9 mouse cellular contexts compared by ENCODE assay signal in the genomic region with DNA sequence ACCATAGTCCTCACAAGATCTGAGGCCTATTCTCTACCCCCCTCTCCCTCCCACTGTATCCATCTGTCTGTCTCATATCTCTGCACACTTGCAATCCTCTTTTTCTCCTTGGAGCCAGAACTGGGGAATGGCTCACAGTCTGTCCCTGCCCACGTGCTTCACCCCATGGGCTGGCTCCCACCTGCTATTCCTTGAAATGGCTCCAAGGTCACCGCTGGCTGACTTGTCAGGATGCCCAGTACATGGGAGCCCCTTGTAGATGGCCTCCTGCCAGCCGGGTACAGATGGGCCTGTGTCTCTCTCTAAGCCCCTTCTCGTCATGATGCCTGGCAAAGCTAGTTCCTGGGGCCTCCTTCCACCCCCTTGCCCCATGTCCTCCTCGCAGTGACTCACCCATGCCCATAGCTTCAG.
DNase-seq lines count a peak whose midpoint lies in the region; ATAC-seq lines count a peak whose summit lies in the region.
"Had no signal": no experiment of that assay in that cellular context is flagged by ENCODE, and none has a peak within 500 bp of the region (broad histone marks: within the 10 kb centered on the region; RNA-seq: fewer than 3 reads in every experiment).

No protein-coding gene starts in this region.

- no peak overlapping the region for H3K4me3 ChIP-seq in neural tube, embryonic 13.5 days

- peak; percentile 31 to 49 for DNase-seq in adrenal gland, adult (ENCODE audit: inconsistent age in 2 of 2, low spot score in 1 of 2)
- no peak for DNase-seq in adrenal gland, postnatal 4 days (ENCODE audit: low spot score in 2 of 2)
- no peak for DNase-seq in neural tube, embryonic 10.5 days (ENCODE audit: extremely low spot score, low spot score)
- DNase-seq in layer of hippocampus, postnatal 10 days (ENCODE audit: low spot score in 2 of 2), result peak; percentile 69 to 74
- DNase-seq in testis, postnatal 10 days (ENCODE audit: low spot score), result peak; percentile 56
- no peak for DNase-seq in kidney, postnatal 36 days
- DNase-seq: liver, postnatal 0 days had no signal

- H3K27ac ChIP-seq in neural tube, embryonic 13.5 days (replicated peaks), result peak overlapping the region; percentile 46; the same call in 1 of the 2 replicates

- no peaks in the 10 kb centered on the region for H3K36me3 ChIP-seq in neural tube, embryonic 13.5 days

- no peak overlapping the region for H3K4me2 ChIP-seq in neural tube, embryonic 13.5 days

- WGBS in neural tube, embryonic 13.5 days, result 64% methylated on average over 5 of the region's 5 CpGs

- peaks cover 36% of the 10 kb centered on the region for H3K4me1 ChIP-seq in neural tube, embryonic 13.5 days (replicated peaks)

- H3K9ac ChIP-seq in neural tube, embryonic 13.5 days, result no peak overlapping the region
- H3K9ac ChIP-seq: liver, postnatal 0 days had no signal

- H3K9me3 ChIP-seq in neural tube, embryonic 13.5 days, result no peaks in the 10 kb centered on the region

- no peaks in the 10 kb centered on the region for H3K27me3 ChIP-seq in neural tube, embryonic 13.5 days

- ATAC-seq in neural tube, embryonic 13.5 days (ENCODE audit: low read depth), result peak; percentile 32
- no peak for ATAC-seq in CD4-positive, CD25-positive, alpha-beta regulatory T cell, adult 4 months
- ATAC-seq: liver, postnatal 0 days had no signal

Comparison
In these comparisons a context has a peak if more than half of its experiments do, and no peak if none do; other contexts are left out.
1. DNase-seq: peak in adrenal gland, adult (2 of 2), layer of hippocampus, postnatal 10 days (2 of 2) and testis, postnatal 10 days (single experiment); none in adrenal gland, postnatal 4 days (0 of 2), neural tube, embryonic 10.5 days (single experiment) and kidney, postnatal 36 days (0 of 2).